Mouse (Mus musculus) embryonic facial prominence, embryonic 14.5 days (tissue): ENCODE measurements at regions not wholly inside any gene's neighbourhood (a gene's known extent, or its start where the extent isn't known, plus 50 kb on each side); places are given as distances from the start of the nearest gene placed in this dataset.

Experiments
- ATAC-seq: fragments of 200-750 bp; cut with Nextera tagmentation; 2 replicates; pipeline ENCODE4 v1.8.0; 2017; ENCODE audit warnings: low read depth, moderate number of reproducible peaks, moderate TSS enrichment
- DNase-seq: peaks from one replicate; pipeline ENCODE4 v3.0.0-alpha.2; 2015; ENCODE audit warnings: low spot score
- H3K27ac ChIP-seq: fragments of 300-500 bp; sonication (generic); replicated peaks from 2 replicates; pipeline ENCODE4 v1.5.1; 2014; ENCODE audit warnings: low read depth, mild to moderate bottlenecking, low read length, moderate library complexity
- H3K27me3 ChIP-seq: fragments of 300-500 bp; sonication (generic); replicated peaks from 2 replicates; pipeline ENCODE4 v1.6.1; 2014; ENCODE audit warnings: low read length; ENCODE audit not compliant: control insufficient read depth, insufficient read depth
- H3K36me3 ChIP-seq: fragments of 300-500 bp; sonication (generic); 2 replicates; pipeline ENCODE4 v1.6.1; 2014; ENCODE audit warnings: low read length, mixed read lengths; ENCODE audit not compliant: control insufficient read depth, insufficient read depth
- H3K4me1 ChIP-seq: fragments of 300-500 bp; sonication (generic); 2 replicates; pipeline ENCODE4 v1.6.1; 2014; ENCODE audit warnings: antibody characterized with exemption, low read length; ENCODE audit not compliant: control insufficient read depth, insufficient read depth
- H3K4me2 ChIP-seq: fragments of 300-500 bp; sonication (generic); 2 replicates; pipeline ENCODE4 v1.6.1; 2014; ENCODE audit warnings: low read depth, mild to moderate bottlenecking, low read length, moderate library complexity, mixed read lengths
- H3K4me3 ChIP-seq: fragments of 300-500 bp; sonication (generic); 2 replicates; pipeline ENCODE4 v1.5.1; 2014; ENCODE audit warnings: low read depth, mild to moderate bottlenecking, low read length
- H3K9ac ChIP-seq: fragments of 300-500 bp; sonication (generic); 2 replicates; pipeline ENCODE4 v1.6.1; 2014; ENCODE audit warnings: low read depth, mild to moderate bottlenecking, low read length, moderate library complexity, mixed read lengths
- H3K9me3 ChIP-seq: fragments of 300-500 bp; sonication (generic); 2 replicates; pipeline ENCODE4 v1.6.1; 2016; ENCODE audit warnings: low read length; ENCODE audit not compliant: control insufficient read depth
- WGBS: fragments of 180-500 bp; shearing (Covaris S2); extraction: QIAGEN DNeasy Blood & Tissue Kit; methylation state at CpG from one replicate; pipeline ENCODE4 v1.1.7; 2014; 5-methylcytosine and 5-hydroxymethylcytosine counted together

DNA sequence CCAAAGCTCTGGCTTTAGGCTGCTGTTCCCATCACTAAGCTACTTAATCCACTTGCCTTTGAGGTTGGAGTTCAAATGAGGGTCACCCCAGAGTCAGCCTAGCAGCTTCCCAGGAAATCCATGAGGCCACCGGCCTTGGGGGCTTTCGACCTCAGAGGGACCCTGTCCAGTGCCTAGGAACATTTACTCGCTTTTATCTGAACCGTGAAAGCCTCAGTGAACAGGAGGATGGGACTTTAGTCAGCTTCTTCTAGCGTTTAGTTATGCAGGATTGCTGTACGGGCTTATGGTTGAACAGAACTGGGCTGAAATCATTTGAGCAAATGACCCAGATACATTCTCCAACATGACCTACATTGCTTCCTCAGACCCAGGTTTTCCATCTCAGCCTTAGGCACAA is 174.9 kb downstream of the Parm1 start:
- Histone ChIP-seq H3K36me3 (no peaks in the 10 kb centered on the region), H3K27me3 (no peaks in the 10 kb centered on the region), H3K4me3 (no peak overlapping the region), H3K4me1 (no peaks in the 10 kb centered on the region), H3K9ac (no peak overlapping the region), H3K27ac (no peak overlapping the region), H3K4me2 (no peak overlapping the region), H3K9me3 (no peaks in the 10 kb centered on the region)
- WGBS, result 20% methylated on average over 6 of the region's 6 CpGs
- DNase-seq (peak; percentile 27), ATAC-seq (peak; percentile 26; the same call in 1 of the 2 replicates)

DNA sequence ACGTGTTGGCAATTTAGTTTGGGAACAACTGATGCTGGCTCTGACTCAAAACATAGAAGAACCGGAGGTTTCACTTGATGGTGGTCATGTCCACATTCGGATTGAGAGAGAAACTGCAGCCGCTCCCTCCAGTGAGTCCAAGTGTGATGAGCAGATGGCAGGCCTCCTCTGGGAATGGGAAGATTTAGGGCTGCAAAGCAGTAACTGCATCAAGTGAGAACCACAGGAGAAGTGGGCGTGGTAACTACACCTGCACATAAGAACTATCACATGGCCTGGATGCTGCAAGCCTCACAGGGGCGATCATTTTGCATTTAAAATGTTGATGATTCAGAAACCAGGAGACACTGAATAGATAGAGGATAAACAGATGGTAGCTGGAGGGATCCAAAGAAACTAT is 161.3 kb downstream of the Parm1 start:
- 71% methylated on average over 6 of the region's 6 CpGs for WGBS
- H3K9ac ChIP-seq, result no peak overlapping the region
- H3K36me3 ChIP-seq, result no peaks in the 10 kb centered on the region
- no peaks in the 10 kb centered on the region for H3K4me1 ChIP-seq
- H3K4me3 ChIP-seq, result no peak overlapping the region
- no peak overlapping the region for H3K27ac ChIP-seq
- H3K9me3 ChIP-seq, result 0 out of 2 replicates have a peak, but pooled peaks cover 4% of the 10 kb centered on the region
- no peaks in the 10 kb centered on the region for H3K27me3 ChIP-seq
- no peak overlapping the region for H3K4me2 ChIP-seq
- DNase-seq (peak; percentile 27), ATAC-seq (peak; percentile 63; the same call in 1 of the 2 replicates)
